Mouse (Mus musculus) liver, embryonic 13.5 days (tissue): Measurements from ENCODE around the gene Fan1. TPM values are rescaled to one million over a fixed set of nuclear protein-coding genes. Genes with fewer than 3 reads are reported as not detected.

Experiments
- ATAC-seq: fragments of 200-750 bp; cut with Nextera tagmentation; 2 replicates; pipeline ENCODE4 v1.8.0; 2017; ENCODE audit warnings: low read depth, mild to moderate bottlenecking, moderate number of reproducible peaks, moderate library complexity
- DNase-seq: peaks from one replicate; pipeline ENCODE4 v3.0.0; 2022
- H3K27ac ChIP-seq: fragments of 300-500 bp; sonication (generic); 2 replicates; pipeline ENCODE4 v1.5.1; 2015; ENCODE audit warnings: moderate library complexity, mild to moderate bottlenecking, inconsistent platforms
- H3K27me3 ChIP-seq: fragments of 300-500 bp; sonication (generic); 2 replicates; pipeline ENCODE4 v1.6.1; 2015; ENCODE audit warnings: mild to moderate bottlenecking, inconsistent platforms
- H3K36me3 ChIP-seq: fragments of 300-500 bp; sonication (generic); 2 replicates; pipeline ENCODE4 v1.6.1; 2015; ENCODE audit warnings: mild to moderate bottlenecking, inconsistent platforms
- H3K4me1 ChIP-seq: fragments of 300-500 bp; sonication (generic); replicated peaks from 2 replicates; pipeline ENCODE4 v1.6.1; 2015; ENCODE audit warnings: inconsistent platforms
- H3K4me2 ChIP-seq: fragments of 300-500 bp; sonication (generic); 2 replicates; pipeline ENCODE4 v1.6.1; 2015; ENCODE audit warnings: inconsistent platforms, mild to moderate bottlenecking, moderate library complexity
- H3K4me3 ChIP-seq: fragments of 300-500 bp; sonication (generic); replicated peaks from 2 replicates; pipeline ENCODE4 v1.5.1; 2015; ENCODE audit warnings: mild to moderate bottlenecking, inconsistent platforms
- H3K9ac ChIP-seq: fragments of 300-500 bp; sonication (generic); 2 replicates; pipeline ENCODE4 v1.6.1; 2015; ENCODE audit warnings: mild to moderate bottlenecking, inconsistent platforms
- H3K9me3 ChIP-seq: fragments of 300-500 bp; sonication (generic); replicated peaks from 2 replicates; pipeline ENCODE4 v1.6.1; 2016; ENCODE audit warnings: inconsistent platforms
- WGBS: fragments of 180-500 bp; shearing (Covaris S2); methylation state at CpG from one replicate; pipeline ENCODE4 v1.1.7; 2015; ENCODE audit not compliant: insufficient replicate concordance; 5-methylcytosine and 5-hydroxymethylcytosine counted together
- polyA plus RNA-seq: library from polyadenylated mRNA; unstranded; fragments of >200 nt; fragmentation: Nextera tagmentation; extraction: Ambion mirVana; gene quantifications from 2 replicates; pipeline ENCODE4 v1.2.1, GENCODE M21; 2015

The Fan1 gene
- 1.5 and 1.9 TPM in 2 replicates for polyA plus RNA-seq

- ATAC-seq (peak; percentile 94), DNase-seq (peak; percentile 81)
- Histone ChIP-seq H3K4me2 (peak within 1 kb of the TSS; percentile 68), H3K9me3 (no peaks in the 10 kb centered on the region), H3K27ac (peak within 1 kb of the TSS; percentile 91), H3K36me3 (peaks cover 41% of the 10 kb centered on the region), H3K4me1 (peaks cover 11% of the 10 kb centered on the region), H3K27me3 (no peaks in the 10 kb centered on the region), H3K9ac (peak within 1 kb of the TSS; percentile 82), H3K4me3 (peak within 1 kb of the TSS; percentile 76)
- WGBS = 4% methylated on average over 27 of the region's 27 CpGs
Observed at GRCm38 (mm10) chr7:64373830-64374562, at the start of gene Fan1. Gene Fan1 (minus strand): TSS chr7:64374095.

GRCm38 (mm10) chr7:64403989-64404388 lies 30.1 kb upstream of the Fan1 start:
- WGBS = 67% methylated on average over 8 of the region's 8 CpGs
- no peaks in the 10 kb centered on the region for H3K36me3 ChIP-seq
- no peak overlapping the region for H3K9ac ChIP-seq
- no peak overlapping the region for H3K4me2 ChIP-seq
- no peak overlapping the region for H3K27ac ChIP-seq
- no peaks in the 10 kb centered on the region for H3K27me3 ChIP-seq
- H3K9me3 ChIP-seq = no peaks in the 10 kb centered on the region
- no peak for ATAC-seq
- no peak overlapping the region for H3K4me3 ChIP-seq
- DNase-seq = no peak
- H3K4me1 ChIP-seq = no peaks in the 10 kb centered on the region

- Histone ChIP-seq H3K4me3 (no peak overlapping the region), H3K4me1 (no peaks in the 10 kb centered on the region), H3K4me2 (no peak overlapping the region), H3K9me3 (no peaks in the 10 kb centered on the region), H3K36me3 (0 out of 2 replicates have a peak, but pooled peaks cover 3% of the 10 kb centered on the region), H3K9ac (no peak overlapping the region), H3K27ac (no peak overlapping the region), H3K27me3 (no peaks in the 10 kb centered on the region)
- DNase-seq (no peak), ATAC-seq (no peak)
- WGBS = 68% methylated on average over 4 of the region's 4 CpGs
Observed at GRCm38 (mm10) chr7:64402452-64402851, 28.6 kb upstream of the Fan1 start.

- H3K4me1 ChIP-seq = no peaks in the 10 kb centered on the region
- 0 out of 2 replicates have a peak, but pooled peaks cover 3% of the 10 kb centered on the region for H3K36me3 ChIP-seq
- 80% methylated on average over 1 of the region's 1 CpGs for WGBS
- no peak overlapping the region for H3K27ac ChIP-seq
- no peak overlapping the region for H3K9ac ChIP-seq
- ATAC-seq (no peak), DNase-seq (no peak)
- no peak overlapping the region for H3K4me2 ChIP-seq
- no peak overlapping the region for H3K4me3 ChIP-seq
- no peaks in the 10 kb centered on the region for H3K9me3 ChIP-seq
- H3K27me3 ChIP-seq = no peaks in the 10 kb centered on the region
Observed at GRCm38 (mm10) chr7:64400725-64401124, 26.8 kb upstream of the Fan1 start.

- Histone ChIP-seq H3K27me3 (no peaks in the 10 kb centered on the region), H3K9ac (peak overlapping the region; percentile 89), H3K9me3 (no peaks in the 10 kb centered on the region), H3K27ac (peak overlapping the region; percentile 71; the same call in 1 of the 2 replicates), H3K36me3 (peaks cover 20% of the 10 kb centered on the region), H3K4me1 (peaks cover 25% of the 10 kb centered on the region), H3K4me2 (peak overlapping the region; percentile 83), H3K4me3 (peak overlapping the region; percentile 84)
- ATAC-seq = no peak
- WGBS = 2% methylated on average over 15 of the region's 15 CpGs
- DNase-seq = no peak
Observed at GRCm38 (mm10) chr7:64392819-64393151, 18.9 kb upstream of the Fan1 start.

GRCm38 (mm10) chr7:64392122-64392818 lies 18.4 kb upstream of the Fan1 start, which contains the start of the genes Mphosph10 and Mcee:
Gene Mphosph10 (minus strand): TSS chr7:64392268.
Gene Mcee (plus strand): TSS chr7:64392607.
- H3K36me3 ChIP-seq = peaks cover 25% of the 10 kb centered on the region
- peaks cover 25% of the 10 kb centered on the region for H3K4me1 ChIP-seq
- ATAC-seq (peak; percentile 98), DNase-seq (peak; percentile 96)
- no peaks in the 10 kb centered on the region for H3K27me3 ChIP-seq
- under 1% methylated on average over 54 of the region's 54 CpGs for WGBS
- H3K4me3 ChIP-seq = peak within 1 kb of the TSS; percentile 84
- H3K9ac ChIP-seq = peak within 1 kb of the TSS; percentile 89
- no peaks in the 10 kb centered on the region for H3K9me3 ChIP-seq
- H3K4me2 ChIP-seq = peak within 1 kb of the TSS; percentile 83
- peak within 1 kb of the TSS; percentile 71; the same call in 1 of the 2 replicates for H3K27ac ChIP-seq

- ATAC-seq (no peak), DNase-seq (peak; percentile 28)
- Histone ChIP-seq H3K4me1 (peaks cover 25% of the 10 kb centered on the region), H3K36me3 (peaks cover 33% of the 10 kb centered on the region), H3K9me3 (no peaks in the 10 kb centered on the region), H3K27ac (peak overlapping the region; percentile 50; the same call in 1 of the 2 replicates), H3K4me2 (peak overlapping the region; percentile 83), H3K9ac (peak overlapping the region; percentile 84), H3K4me3 (peak overlapping the region; percentile 84), H3K27me3 (no peaks in the 10 kb centered on the region)
- 2% methylated on average over 8 of the region's 8 CpGs for WGBS
Observed at GRCm38 (mm10) chr7:64391479-64391878, 17.6 kb upstream of the Fan1 start.

- peak overlapping the region; percentile 91 for H3K27ac ChIP-seq
- H3K4me3 ChIP-seq = peak overlapping the region; percentile 76
- no peaks in the 10 kb centered on the region for H3K27me3 ChIP-seq
- peak overlapping the region; percentile 82 for H3K9ac ChIP-seq
- H3K4me1 ChIP-seq = peaks cover 11% of the 10 kb centered on the region
- no peaks in the 10 kb centered on the region for H3K9me3 ChIP-seq
- ATAC-seq (no peak), DNase-seq (no peak)
- peak overlapping the region; percentile 68 for H3K4me2 ChIP-seq
- WGBS = 11% methylated on average over 18 of the region's 18 CpGs
- H3K36me3 ChIP-seq = peaks cover 41% of the 10 kb centered on the region
Observed at GRCm38 (mm10) chr7:64373147-64373829, 607 bp downstream of the Fan1 start.

GRCm38 (mm10) chr7:64371940-64372878 lies 1.7 kb downstream of the Fan1 start:
- no peak for ATAC-seq
- 88% methylated on average over 23 of the region's 23 CpGs for WGBS
- no peak for DNase-seq
- H3K4me3 ChIP-seq = peak overlapping the region; percentile 76; the same call in 1 of the 2 replicates
- H3K4me2 ChIP-seq = peak overlapping the region; percentile 68
- no peaks in the 10 kb centered on the region for H3K9me3 ChIP-seq
- H3K27me3 ChIP-seq = no peaks in the 10 kb centered on the region
- no peak overlapping the region for H3K9ac ChIP-seq
- no peak overlapping the region for H3K27ac ChIP-seq
- peaks cover 11% of the 10 kb centered on the region for H3K4me1 ChIP-seq
- peaks cover 33% of the 10 kb centered on the region for H3K36me3 ChIP-seq

GRCm38 (mm10) chr7:64369841-64370240 lies 4.1 kb downstream of the Fan1 start:
- WGBS = 78% methylated on average over 6 of the region's 6 CpGs
- no peaks in the 10 kb centered on the region for H3K9me3 ChIP-seq
- H3K36me3 ChIP-seq = peaks cover 25% of the 10 kb centered on the region
- no peak for ATAC-seq
- H3K4me3 ChIP-seq = no peak overlapping the region
- H3K27ac ChIP-seq = no peak overlapping the region
- H3K9ac ChIP-seq = no peak overlapping the region
- H3K4me1 ChIP-seq = peaks cover 11% of the 10 kb centered on the region
- no peak overlapping the region for H3K4me2 ChIP-seq
- no peak for DNase-seq
- H3K27me3 ChIP-seq = no peaks in the 10 kb centered on the region
